8 mouse cellular contexts compared by ENCODE assay signal in genomic region chr17:31931499-31931898, GRCm38 (mm10).
A peak's percentile ranks its signal among the peaks of the same experiment; 100 is the strongest.
DNase-seq lines count a peak whose midpoint lies in the region; ATAC-seq and TF ChIP-seq lines count a peak whose summit lies in the region.

No protein-coding gene starts in this region.

- TF ChIP-seq CTCF in hindbrain, postnatal 0 days (IDR thresholded peaks at IDR 0.05; ENCODE audit: low read depth) = no peak

- H3K4me3 ChIP-seq in forebrain, embryonic 11.5 days (ENCODE audit: low read depth, low read length) = no peak overlapping the region
- H3K4me3 ChIP-seq in forebrain, embryonic 13.5 days = no peak overlapping the region
- no peak overlapping the region for H3K4me3 ChIP-seq in embryonic facial prominence, embryonic 13.5 days
- no peak overlapping the region for H3K4me3 ChIP-seq in hindbrain, postnatal 0 days (ENCODE audit: low read length)

- H3K4me1 ChIP-seq in forebrain, embryonic 11.5 days (replicated peaks; ENCODE audit: control insufficient read depth, insufficient read depth, low read length) = no peaks in the 10 kb centered on the region
- H3K4me1 ChIP-seq in forebrain, embryonic 13.5 days = peaks cover 9% of the 10 kb centered on the region; the same call in 1 of the 2 replicates
- H3K4me1 ChIP-seq in embryonic facial prominence, embryonic 13.5 days = peaks cover 28% of the 10 kb centered on the region
- peaks cover 5% of the 10 kb centered on the region; the same call in 1 of the 2 replicates for H3K4me1 ChIP-seq in hindbrain, postnatal 0 days (ENCODE audit: insufficient read depth, low read length)

- H3K36me3 ChIP-seq in forebrain, embryonic 11.5 days (ENCODE audit: control insufficient read depth, insufficient read depth, low read length) = no peaks in the 10 kb centered on the region
- no peaks in the 10 kb centered on the region for H3K36me3 ChIP-seq in forebrain, embryonic 13.5 days (ENCODE audit: poor library complexity, severe bottlenecking)
- no peaks in the 10 kb centered on the region for H3K36me3 ChIP-seq in embryonic facial prominence, embryonic 13.5 days
- H3K36me3 ChIP-seq in hindbrain, postnatal 0 days (ENCODE audit: insufficient read depth, low read length) = no peaks in the 10 kb centered on the region

- no peak overlapping the region for H3K27ac ChIP-seq in forebrain, embryonic 11.5 days (ENCODE audit: low read depth, low read length)
- H3K27ac ChIP-seq in forebrain, embryonic 13.5 days = no peak overlapping the region
- peak overlapping the region; percentile 40 for H3K27ac ChIP-seq in embryonic facial prominence, embryonic 13.5 days
- H3K27ac ChIP-seq in hindbrain, postnatal 0 days = peak overlapping the region; percentile 36

- DNase-seq in forebrain, embryonic 11.5 days (ENCODE audit: low spot score) = no peak
- peak; percentile 57 for DNase-seq in hindbrain, postnatal 0 days (ENCODE audit: low spot score)
- DNase-seq in lung, postnatal 14 days = peak; percentile 48
- no peak for DNase-seq in c-Kit-positive CD71-positive TER-119-positive erythroid progenitor cells, embryonic 14.5 days (ENCODE audit: low spot score)
- DNase-seq in frontal cortex, postnatal 14 days (ENCODE audit: low spot score in 2 of 2) = no peak

- H3K9me3 ChIP-seq in forebrain, embryonic 11.5 days (ENCODE audit: control insufficient read depth, low read length) = no peaks in the 10 kb centered on the region
- H3K9me3 ChIP-seq in forebrain, embryonic 13.5 days (replicated peaks) = no peaks in the 10 kb centered on the region
- no peaks in the 10 kb centered on the region for H3K9me3 ChIP-seq in embryonic facial prominence, embryonic 13.5 days
- no peaks in the 10 kb centered on the region for H3K9me3 ChIP-seq in hindbrain, postnatal 0 days (ENCODE audit: low read length)

- 43% methylated on average over 7 of the region's 7 CpGs for WGBS in forebrain, embryonic 11.5 days
- WGBS in forebrain, embryonic 13.5 days = 38% methylated on average over 7 of the region's 7 CpGs
- WGBS in embryonic facial prominence, embryonic 13.5 days = 28% methylated on average over 7 of the region's 7 CpGs
- WGBS in hindbrain, postnatal 0 days = 20% methylated on average over 7 of the region's 7 CpGs

- no peaks in the 10 kb centered on the region for H3K27me3 ChIP-seq in forebrain, embryonic 11.5 days (ENCODE audit: control insufficient read depth, insufficient read depth, low read length)
- no peaks in the 10 kb centered on the region for H3K27me3 ChIP-seq in forebrain, embryonic 13.5 days
- H3K27me3 ChIP-seq in embryonic facial prominence, embryonic 13.5 days = no peaks in the 10 kb centered on the region
- H3K27me3 ChIP-seq in hindbrain, postnatal 0 days (ENCODE audit: insufficient read depth, low read length) = no peaks in the 10 kb centered on the region

- ATAC-seq in forebrain, embryonic 11.5 days (replicated peaks; ENCODE audit: low FRiP score) = no peak
- no peak for ATAC-seq in forebrain, embryonic 13.5 days
- ATAC-seq in embryonic facial prominence, embryonic 13.5 days (ENCODE audit: insufficient number of reproducible peaks, insufficient read depth, low FRiP score, low TSS enrichment, low read depth) = no peak
- ATAC-seq in hindbrain, postnatal 0 days = no peak
- no peak for ATAC-seq in monocyte, adult 5-6 weeks (replicated peaks; ENCODE audit: insufficient number of reproducible peaks, low FRiP score, low TSS enrichment, poor library complexity, severe bottlenecking)

- no peak overlapping the region for H3K4me2 ChIP-seq in forebrain, embryonic 11.5 days (ENCODE audit: low read depth, low read length, severe bottlenecking)
- H3K4me2 ChIP-seq in forebrain, embryonic 13.5 days = no peak overlapping the region
- H3K4me2 ChIP-seq in embryonic facial prominence, embryonic 13.5 days = no peak overlapping the region
- H3K4me2 ChIP-seq in hindbrain, postnatal 0 days (ENCODE audit: low read depth, low read length) = no peak overlapping the region

- peak overlapping the region; percentile 16; the same call in 1 of the 2 replicates for H3K9ac ChIP-seq in forebrain, embryonic 11.5 days (ENCODE audit: low read length)
- H3K9ac ChIP-seq in forebrain, embryonic 13.5 days = no peak overlapping the region
- peak overlapping the region; percentile 46; the same call in 1 of the 2 replicates for H3K9ac ChIP-seq in embryonic facial prominence, embryonic 13.5 days
- no peak overlapping the region for H3K9ac ChIP-seq in hindbrain, postnatal 0 days (replicated peaks; ENCODE audit: low read length)

Comparison
In these comparisons a context has a peak if more than half of its experiments do, and no peak if none do; other contexts are left out.
1. H3K9ac ChIP-seq: peak in forebrain, embryonic 11.5 days (single experiment) and embryonic facial prominence, embryonic 13.5 days (single experiment); none in forebrain, embryonic 13.5 days (single experiment) and hindbrain, postnatal 0 days (single experiment).
2. DNase-seq: peak in hindbrain, postnatal 0 days (single experiment) and lung, postnatal 14 days (single experiment); none in forebrain, embryonic 11.5 days (single experiment), c-Kit-positive CD71-positive TER-119-positive erythroid progenitor cells, embryonic 14.5 days (single experiment) and frontal cortex, postnatal 14 days (0 of 2).
3. H3K27ac ChIP-seq: peak in embryonic facial prominence, embryonic 13.5 days (single experiment) and hindbrain, postnatal 0 days (single experiment); none in forebrain, embryonic 11.5 days (single experiment) and forebrain, embryonic 13.5 days (single experiment).